Mouse (Mus musculus) adrenal gland, adult 8-10 months (tissue): ENCODE results near the gene Dirc2. TPM values are rescaled to one million over a fixed set of nuclear protein-coding genes. Genes with fewer than 3 reads are reported as not detected.

Experiments used
- DNase-seq: peaks from one replicate; pipeline ENCODE4 v3.0.0; 2022
- total RNA-seq, 4 experiments: library from RNA; stranded (reverse); gene quantifications; 2 replicates each; pipeline ENCODE4 v1.2.4; 2022

The Dirc2 gene
- total RNA-seq, 4 experiments from 2014 or later, result 32.3 to 57.3 (median 43.9) TPM

DNA sequence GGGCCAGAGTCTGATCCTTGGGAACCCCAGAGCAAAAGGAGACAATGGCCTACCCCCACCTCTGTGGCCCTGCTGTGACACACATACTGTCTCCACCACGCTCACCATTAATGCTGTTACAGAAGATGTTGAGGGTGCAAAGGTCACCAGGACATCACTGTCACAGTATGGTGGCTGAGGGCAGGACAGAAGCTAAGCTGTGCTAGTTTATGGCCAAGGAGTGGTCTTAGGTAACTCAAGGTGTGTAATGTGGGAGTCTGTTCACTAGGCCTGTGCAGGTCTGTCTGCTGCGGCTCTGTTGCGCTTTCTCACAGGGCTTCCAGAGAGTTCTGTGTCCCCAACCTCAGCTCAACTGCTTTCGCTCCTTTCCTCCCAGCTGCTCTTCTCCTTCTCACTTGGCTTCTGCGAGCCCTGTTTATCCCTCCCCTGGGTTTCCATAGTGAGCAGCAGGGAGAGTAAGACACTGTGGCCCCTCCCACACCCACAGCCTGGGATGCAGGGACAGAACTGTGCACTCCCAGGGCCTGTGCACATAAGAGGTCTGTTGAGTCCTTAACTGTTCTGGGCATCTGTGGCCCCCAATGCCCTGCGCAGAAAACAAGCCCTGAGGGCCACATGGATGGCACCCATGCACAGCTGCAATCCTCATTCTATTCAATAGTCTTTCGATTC, 30.9 kb downstream of the Dirc2 start:
- DNase-seq, result no peak

DNA sequence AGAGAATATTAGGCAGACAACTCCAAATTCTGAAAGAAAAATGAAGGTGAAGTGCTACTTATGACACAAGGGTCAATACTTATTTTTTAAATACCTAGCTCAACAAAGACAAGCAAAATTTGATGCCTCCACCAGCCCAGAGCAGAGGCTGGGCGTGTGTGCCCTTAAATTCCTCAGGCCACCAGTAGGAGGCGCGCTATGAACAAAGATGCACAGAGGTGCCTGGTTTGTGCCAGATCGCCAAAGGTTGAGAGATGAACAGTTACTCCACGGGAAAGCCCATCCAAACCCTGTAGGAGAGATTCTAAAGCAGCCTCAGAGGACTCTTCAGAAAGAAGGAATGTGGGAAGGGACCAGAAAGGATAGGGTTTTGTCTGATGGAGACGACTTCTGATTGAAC, 35.1 kb downstream of the Dirc2 start:
- peak; percentile 17 for DNase-seq

DNA sequence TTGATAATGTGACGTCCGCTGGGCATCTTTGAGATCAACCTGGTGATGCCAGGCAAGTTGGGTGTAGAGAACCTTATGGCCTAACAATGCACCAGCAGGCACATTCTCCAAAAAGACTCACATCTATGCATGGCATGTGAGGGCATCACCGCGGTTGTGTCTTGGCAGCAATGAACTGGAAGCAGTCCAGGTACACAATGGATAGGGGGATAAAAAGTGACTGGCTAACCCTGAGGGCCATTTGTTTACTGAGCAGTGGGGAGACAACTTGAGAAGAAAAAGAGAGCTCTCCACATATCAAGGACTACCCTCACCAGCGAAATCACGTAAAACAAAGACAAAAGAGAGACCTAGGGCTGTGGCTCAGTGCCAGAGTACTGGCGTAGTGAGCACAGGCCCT, 37.1 kb downstream of the Dirc2 start:
- DNase-seq, result no peak

DNA sequence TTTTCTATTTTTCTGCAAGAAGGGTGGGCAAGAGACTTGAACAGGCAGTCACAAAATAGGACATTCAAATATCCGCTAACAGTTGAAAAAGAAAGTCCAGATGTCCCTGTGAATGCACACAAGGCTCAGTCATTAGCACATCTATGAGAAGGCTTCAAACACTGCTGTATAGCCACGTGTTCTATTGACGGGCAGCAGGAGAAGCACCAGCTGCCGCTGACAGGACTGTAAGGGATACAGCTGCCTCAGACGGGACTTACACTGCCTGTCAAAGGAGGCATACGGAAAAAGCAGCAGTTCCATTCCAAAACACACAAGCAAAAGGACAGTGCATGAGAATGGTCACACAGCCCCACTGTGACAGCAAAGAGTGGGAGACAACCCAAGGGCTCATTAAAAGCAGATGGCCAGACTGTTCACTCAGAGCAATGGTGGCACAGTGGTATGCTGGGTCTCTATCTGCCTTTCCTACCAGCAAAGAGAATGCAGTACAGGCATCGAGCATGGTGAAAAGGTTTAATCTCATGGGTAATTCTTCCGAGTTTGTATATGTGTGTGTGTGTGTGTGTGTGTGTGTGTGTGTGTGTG, 39.9 kb downstream of the Dirc2 start:
- DNase-seq, result no peak

DNA sequence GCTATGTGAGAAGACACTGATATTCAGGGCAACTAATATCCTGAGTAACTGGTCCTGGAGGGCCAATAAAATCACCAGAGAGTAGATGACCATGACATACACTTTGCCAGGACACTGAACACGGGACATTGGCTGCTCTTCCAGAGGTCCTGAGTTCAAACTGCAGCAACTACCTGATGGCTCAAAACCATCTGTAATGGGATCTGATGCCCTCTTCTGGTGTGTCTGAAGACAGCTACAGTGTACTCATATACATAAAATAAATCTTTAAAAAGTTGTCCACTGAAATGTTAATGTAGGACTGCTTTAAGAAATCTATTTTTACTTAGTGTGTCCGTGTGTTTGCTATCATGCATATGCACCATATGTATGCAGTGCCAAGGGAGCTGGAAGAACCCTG, 42.6 kb downstream of the Dirc2 start:
- DNase-seq, result no peak

DNA sequence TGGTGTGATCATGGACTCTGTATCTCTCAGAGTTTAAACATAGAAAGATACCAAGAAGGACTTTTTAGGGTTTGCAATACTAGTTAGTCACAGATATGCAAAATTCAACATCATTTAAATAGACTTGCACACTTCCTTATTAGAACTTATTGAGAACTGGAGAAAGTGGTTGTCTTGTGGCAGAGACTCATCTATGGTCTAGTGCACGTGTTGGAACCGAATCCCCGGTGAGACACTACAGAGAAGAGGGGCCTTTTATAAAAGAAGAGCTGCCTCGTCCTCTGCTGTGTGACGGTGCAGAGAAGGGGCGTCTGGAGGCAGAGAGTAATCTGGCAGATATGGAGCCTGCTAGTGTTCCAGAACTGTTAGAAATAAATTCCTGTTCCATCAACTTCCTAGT, 44.6 kb downstream of the Dirc2 start:
- DNase-seq, result no peak

DNA sequence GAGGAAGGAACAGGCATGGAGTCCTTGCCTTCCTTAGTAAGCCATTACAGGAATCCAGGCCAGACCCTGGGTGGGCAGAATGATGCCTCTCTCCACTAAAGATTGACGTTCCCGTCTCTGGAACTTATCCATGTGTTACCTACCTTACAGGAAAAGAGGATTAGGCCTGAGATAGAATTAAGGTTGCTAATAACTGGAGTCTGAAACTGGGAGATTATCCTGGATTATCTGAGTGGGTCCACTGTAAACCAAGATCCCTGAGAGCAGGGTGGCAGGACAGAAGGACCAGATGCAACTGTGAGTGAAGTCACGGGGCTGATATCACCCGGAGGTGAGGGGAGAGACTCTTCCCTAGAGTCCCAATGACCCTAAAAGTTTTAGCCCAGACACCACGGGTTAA, 51.4 kb downstream of the Dirc2 start:
- no peak for DNase-seq

DNA sequence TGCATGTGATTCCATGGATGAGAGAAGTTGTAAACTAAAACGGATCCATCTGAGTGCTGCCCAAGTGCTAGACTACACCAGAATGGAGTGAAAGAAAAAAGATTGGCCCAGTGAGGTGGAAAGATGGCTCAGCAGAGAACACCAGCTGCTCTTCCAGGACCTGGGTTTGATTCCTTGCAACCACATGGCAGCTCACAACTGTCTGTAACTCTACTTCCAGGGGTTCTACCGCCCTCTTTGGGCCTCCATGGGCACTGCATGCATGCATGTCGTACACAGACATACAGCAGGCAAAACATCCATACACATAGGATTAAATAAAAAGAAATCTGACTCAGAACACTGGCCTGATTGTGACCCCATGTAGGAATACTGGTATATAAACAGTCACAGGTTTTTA, 52.9 kb downstream of the Dirc2 start:
- DNase-seq, result no peak

DNA sequence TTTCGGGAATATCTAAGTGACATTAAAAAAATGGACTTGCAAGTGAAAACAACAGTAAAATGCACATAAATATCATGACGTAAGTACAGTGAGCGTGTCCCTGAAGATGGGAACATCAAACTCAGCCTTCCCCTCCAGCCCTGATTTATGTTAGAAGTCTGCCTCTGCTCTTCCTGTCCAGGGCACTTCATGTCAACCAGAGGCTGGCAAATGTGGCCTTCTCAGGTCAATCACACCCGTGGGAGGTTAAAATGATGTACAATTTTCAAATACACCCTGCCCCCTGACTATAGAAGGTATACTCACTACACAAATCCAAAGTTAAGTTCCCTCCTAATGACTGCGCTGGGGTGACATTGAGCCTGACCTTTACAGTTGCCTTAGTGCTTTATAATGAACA, 53.4 kb downstream of the Dirc2 start:
- DNase-seq, result peak; percentile 51

DNA sequence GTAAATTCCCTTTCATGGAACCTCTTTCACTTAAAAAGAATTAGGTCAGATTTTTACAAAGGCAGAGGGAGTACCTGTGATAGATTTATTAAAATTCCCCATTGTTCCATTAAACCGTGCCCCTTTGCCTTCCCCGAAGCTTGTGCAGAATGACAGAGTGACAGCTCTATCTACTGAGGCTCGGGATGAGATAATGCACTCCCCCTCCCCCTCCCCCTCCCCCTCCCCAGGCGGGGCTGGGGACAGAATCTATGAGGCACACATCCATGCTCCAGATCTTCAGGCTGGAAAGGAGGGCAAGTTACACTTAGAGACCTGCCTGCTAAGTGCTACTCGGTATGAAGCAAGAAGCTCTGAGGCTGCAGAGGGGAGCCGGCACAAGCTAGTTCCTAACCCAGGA, 53.8 kb downstream of the Dirc2 start:
- DNase-seq, result peak; percentile 7

DNA sequence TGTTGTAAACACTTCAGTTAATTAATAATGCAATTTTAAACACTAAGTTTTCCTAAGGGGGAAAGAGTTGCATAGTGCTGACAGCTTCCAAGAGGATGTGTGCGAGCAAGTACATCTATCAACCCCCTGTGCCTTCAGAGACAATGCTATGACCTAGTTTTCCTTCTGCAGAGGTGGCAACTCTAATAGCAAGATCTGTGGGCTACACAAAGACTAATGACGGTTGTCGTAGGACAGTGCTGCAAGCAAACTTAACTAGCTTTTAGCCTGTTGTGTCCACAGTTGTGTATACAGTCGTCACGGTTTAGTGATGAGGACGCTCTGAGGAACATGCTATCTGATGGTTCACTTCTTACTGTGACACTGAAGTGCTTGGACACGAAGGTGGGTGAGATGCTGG, 54.5 kb downstream of the Dirc2 start:
- DNase-seq, result no peak

DNA sequence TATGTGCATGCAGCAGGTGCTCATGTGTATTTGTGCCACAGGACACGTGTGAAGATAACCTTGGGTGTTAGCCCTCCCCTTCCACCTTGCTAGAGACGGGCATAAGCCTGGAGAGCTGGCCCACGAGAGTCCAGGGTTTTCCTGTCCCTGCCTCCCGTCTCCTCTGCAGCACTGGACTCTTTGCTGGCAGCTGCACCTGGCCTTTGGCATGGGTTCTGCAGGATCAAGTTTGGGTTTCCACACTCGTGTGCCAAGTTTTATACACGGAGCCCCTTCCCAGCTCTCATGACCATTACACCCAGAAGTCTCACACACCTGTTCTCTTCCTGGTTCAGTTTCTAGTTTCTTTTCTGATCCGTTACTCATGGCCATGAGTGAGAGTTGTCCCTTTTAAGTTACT, 55.5 kb downstream of the Dirc2 start:
- DNase-seq, result no peak

DNA sequence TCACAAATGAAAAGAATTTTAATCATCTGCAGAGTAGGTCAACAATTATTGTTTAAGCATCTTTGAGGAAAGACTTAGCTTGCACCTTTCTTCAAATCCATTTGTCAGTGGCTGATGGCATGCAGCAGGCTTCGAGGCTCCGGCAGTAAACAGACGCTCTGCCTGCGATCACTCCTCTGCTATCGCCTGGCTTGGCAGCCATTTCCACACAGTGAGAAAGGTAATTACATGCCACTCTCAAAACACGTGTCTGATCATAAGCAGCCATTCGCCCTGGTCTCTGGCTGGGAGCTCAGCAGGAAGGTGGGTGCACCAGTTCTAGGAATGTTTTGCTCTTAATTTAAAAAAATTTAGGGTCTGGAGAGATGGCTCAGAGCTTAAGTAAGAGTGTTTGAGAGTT, 58.2 kb downstream of the Dirc2 start:
- no peak for DNase-seq

DNA sequence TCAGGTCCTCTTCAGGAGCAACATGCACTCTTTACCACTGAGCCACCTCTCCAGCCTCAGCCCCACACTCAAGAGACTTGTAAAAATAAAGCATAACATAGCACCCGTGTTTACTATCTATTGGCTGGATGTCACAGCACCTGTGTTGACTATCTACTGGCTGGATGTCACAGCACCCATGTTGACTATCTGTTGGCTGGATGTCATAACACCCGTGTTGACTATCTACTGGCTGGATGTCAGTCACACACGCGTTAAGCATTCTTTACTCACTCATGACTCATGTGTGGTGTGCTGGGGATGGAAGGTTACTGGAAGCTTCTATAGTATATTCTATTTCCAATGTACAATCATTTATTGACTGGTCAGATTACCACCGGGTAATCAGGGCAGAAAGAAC, 62.2 kb downstream of the Dirc2 start:
- DNase-seq, result no peak

DNA sequence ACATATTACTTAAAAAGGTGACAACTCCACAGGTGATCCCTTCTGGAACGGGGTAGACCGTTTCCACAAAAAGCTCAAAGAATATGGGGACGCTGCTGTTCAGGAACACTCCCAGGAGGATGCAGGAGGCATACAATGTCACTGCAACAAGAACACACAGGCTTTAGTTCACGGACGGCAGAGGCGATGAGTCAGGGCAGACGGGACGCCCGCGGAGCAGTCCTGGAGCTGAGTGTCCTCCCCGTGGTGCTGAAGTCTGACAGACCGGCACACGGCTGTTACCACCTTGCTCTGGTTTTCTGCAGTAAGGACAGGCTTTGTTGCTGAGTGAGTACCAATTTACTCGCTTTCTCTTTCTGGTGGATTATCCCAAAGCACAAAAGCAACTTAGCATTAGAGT, 64.4 kb downstream of the Dirc2 start:
- DNase-seq, result no peak

DNA sequence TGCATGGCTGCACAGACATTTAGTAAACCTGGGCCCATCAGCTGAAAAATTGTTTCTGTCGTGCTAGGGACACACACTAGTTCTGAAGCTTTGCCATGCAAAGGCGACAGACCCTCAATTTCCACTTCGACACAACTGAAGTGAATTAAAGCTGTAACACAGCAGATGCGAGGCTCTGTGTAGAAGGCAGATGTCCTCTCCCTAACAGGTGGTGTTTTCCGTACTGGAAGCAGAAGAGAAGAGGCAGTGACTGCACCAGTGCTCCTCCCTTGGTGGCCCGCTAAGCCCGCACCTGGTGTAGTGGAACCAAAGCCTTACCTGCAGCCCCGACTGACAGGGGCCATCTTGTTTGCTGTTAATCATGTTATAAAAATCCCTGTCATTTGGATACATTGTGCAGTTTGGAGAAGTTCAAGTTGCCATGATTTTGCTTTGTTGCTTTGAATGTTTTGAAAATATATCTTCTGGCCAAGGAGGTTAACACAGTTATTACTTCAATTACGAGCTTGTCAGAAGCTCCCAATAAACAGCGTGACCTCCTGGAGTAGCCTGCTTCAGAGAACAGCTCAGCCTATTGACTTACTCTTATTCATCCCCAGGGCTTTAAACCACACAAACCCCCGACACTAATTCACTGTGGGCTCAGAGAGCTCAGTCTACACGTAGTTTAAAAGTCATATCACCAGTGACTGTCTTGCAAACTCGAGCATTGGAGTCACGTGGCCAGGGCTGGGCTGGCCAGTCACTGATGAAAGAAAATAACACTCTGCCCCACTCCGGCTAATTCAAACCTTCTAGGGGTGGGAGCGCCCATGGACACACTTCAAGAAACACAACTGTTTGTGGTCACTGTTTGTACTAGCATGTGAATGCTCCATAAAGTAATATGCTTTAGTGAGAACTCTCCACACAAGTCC, 65.1 kb downstream of the Dirc2 start:
- no peak for DNase-seq

DNA sequence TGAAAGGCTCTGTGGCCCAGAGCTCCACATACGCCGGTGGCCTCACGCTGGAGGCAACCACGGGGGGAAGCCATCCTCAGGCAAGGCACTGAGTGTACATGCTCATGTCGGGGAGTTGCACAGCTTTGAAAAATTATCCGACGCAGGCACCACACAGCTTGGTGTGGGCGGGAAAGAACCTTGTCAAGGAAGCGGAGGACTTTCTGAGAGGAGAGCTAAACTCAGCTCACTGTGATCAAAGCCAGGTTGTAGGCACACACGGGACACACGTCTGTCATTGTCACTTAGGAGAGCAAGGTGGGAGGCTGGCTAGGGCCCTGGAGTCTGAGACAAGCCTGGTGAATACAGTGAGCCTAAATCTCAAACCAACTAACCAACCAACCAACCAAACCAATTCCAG, 67.3 kb downstream of the Dirc2 start:
- no peak for DNase-seq

DNA sequence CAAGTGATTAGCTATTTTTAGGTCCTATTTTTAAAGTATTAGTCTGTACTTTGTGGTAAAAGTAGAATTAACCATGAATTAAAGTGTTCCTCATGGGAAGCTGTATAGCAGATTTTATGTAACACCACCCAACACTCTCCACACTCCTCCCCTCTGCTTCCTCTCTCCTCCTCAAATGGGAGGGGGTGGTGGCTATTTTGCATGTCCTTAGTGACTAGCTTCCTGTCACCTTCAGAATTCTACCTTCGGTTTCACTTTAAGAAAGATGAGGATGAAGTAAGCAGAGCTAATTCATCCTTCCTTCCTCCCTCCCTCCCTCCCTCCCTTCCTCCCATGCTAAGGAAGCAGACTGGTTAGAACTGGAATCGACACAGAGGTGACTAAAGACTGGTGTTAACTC, 73.1 kb downstream of the Dirc2 start:
- DNase-seq, result no peak

DNA sequence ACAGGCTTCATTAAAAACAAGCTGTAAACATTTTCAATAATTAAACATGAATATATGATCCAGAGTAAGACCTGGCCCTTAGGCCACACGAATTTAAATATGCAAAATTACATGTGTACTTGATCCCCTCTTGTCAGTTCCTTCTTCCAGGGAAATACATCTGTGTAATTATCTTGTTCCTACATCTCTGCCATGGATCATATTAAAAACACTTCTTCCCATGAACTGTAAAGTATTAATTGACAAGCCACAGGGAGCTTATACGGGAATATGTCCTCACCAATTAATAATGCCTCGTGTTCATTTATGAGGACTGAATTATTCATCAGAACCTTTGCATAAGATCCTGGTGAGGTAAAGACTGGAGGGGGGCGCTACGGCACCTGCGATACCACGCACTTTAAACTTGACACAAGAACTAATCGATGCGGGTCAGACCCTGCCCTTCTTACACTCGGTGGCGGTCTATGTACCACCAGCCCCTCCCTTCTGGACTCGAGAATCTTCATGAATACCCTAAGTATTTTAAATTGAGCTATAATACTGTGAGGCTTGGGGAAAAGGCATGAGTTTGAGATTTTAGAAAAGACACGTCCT, 74.8 kb downstream of the Dirc2 start:
- DNase-seq, result no peak

DNA sequence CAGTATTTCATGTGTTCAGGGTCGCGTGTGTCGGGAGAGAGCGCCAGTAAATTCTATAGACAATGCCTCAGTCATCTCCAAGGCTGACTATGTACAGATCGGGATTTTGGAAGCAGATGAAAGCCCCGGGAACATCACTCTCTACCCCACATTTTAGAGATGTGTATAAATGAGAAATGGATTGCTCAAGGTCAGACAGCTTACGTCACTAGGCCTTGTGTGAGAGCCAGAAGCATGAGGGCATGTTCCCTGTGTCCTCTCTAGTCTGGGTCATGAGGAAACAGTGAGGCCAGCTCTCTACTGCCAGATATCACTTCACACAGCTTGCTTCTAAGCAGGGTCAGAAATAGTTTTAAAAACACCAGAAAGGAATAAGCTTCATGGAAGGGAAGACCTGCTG, 77.5 kb downstream of the Dirc2 start:
- peak; percentile 75 for DNase-seq

DNA sequence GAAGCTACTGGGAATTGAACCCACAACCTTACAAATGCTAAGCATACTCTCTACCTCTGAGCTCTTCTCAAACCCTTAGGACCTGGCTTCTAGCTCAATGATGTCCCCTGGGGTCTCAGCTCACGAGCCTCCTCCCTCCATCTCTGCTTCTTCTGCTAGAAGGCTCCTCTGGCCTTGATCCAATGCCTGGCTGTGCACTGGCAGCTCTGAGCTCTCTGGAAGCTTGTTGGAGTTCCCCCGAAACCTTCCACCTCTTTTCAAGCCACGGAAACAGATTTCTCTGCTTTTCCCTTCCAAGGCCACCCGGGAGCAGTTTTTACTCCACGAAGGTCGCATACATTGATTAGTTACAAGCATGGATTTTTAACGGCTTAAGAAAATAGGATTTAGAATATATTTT, 82.7 kb downstream of the Dirc2 start:
- DNase-seq, result peak; percentile 12

DNA sequence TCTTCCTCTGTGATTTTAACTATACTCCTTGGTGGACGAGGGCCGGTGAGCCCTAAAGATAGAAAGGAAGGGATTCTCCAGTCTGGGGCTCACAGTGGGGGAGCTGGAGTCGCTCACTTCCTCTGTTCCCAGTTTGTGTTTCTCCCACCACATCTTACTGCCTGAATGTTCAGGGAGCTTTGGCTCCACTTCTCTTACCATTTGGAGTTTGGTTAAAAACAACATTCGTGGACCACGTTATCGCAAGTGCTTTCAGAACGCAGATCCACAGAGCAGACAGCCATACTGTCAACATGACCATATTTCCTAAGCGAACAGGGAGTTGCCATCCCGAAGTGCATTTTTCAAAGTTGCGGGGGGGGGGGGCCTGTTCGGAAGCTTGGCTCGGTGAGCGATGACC, 84.1 kb downstream of the Dirc2 start:
- DNase-seq, result no peak

DNA sequence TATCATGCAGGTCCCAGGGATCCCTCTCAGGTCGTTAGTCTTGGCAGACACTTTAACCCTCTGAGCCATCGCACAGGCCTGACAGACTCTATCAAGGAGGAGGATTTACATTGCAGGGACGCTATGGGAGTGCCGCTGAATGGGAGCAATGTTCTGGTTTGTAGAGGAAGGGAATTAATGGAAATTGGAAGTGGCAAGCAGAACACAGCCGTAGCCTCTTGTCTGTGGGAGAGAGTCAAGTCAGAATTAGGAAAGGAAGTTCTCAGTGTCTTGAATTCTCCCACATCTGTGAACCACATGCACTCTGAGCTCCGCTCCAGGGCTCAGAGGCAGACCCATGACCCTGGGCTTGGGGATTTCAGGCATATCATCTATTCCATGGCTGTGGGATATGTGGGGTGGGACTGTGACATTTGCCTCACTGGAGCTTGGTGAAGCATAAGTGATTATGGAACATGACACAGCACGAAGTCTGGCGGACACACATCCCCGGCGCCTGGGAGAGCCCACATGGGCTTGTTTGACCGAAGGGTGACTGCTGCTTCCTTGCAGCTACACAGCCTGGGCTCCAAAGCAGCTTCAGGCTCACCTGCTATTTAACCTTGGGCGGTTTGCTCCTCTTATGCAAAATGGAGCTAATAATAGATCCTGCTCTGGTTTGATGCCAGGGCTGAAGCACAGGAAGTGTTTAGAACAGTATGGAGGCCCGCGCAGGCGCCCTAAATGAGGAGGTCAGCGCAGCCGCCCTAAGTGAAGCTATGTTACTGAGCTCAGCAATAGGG, 87.6 kb downstream of the Dirc2 start:
- DNase-seq, result no peak
